16 mouse cellular contexts compared by ENCODE assay signal in genomic region chr15:5165121-5165773, GRCm38 (mm10).
"Had no signal": no experiment of that assay in that cellular context is flagged by ENCODE, and none has a peak within 500 bp of the region (broad histone marks: within the 10 kb centered on the region; RNA-seq: fewer than 3 reads in every experiment).

No protein-coding gene starts in this region.

- ATAC-seq: liver, postnatal 0 days; lung, postnatal 0 days; midbrain, embryonic 13.5 days; midbrain, embryonic 15.5 days had no signal

- H3K4me2 ChIP-seq: lung, embryonic 15.5 days; midbrain, embryonic 13.5 days; midbrain, embryonic 15.5 days; neural tube, embryonic 12.5 days had no signal

- H3K27ac ChIP-seq: liver, embryonic 14.5 days; lung, embryonic 15.5 days; macrophage; midbrain, embryonic 13.5 days; midbrain, embryonic 15.5 days; neural tube, embryonic 12.5 days had no signal

- H3K9ac ChIP-seq: liver, embryonic 14.5 days; liver, postnatal 0 days; lung, embryonic 15.5 days; midbrain, embryonic 13.5 days; midbrain, embryonic 15.5 days; neural tube, embryonic 12.5 days had no signal

- DNase-seq: liver, postnatal 0 days; lung, adult 2 months; lung, postnatal 14 days; lung, postnatal 36 days; right cerebral cortex, postnatal 14 days; spleen, adult 18-20 months; thymus, adult 18-20 months; thymus, postnatal 14 days; thymus, postnatal 36 days had no signal

- H3K9me3 ChIP-seq: lung, embryonic 15.5 days; midbrain, embryonic 13.5 days; midbrain, embryonic 15.5 days; neural tube, embryonic 12.5 days had no signal

- H3K4me3 ChIP-seq: lung, embryonic 15.5 days; midbrain, embryonic 13.5 days; midbrain, embryonic 15.5 days; neural tube, embryonic 12.5 days had no signal

- H3K4me1 ChIP-seq: lung, embryonic 15.5 days; midbrain, embryonic 13.5 days; midbrain, embryonic 15.5 days; neural tube, embryonic 12.5 days had no signal

- H3K27me3 ChIP-seq: lung, embryonic 15.5 days; midbrain, embryonic 13.5 days; midbrain, embryonic 15.5 days; neural tube, embryonic 12.5 days had no signal
